Mouse (Mus musculus) cerebellum, adult 18-20 months (tissue): ENCODE measurements around the gene Ppil1.
A peak's percentile ranks its signal among the peaks of the same experiment; 100 is the strongest.
"Not testable (repeated sequence)": the region's sequence is repeated elsewhere in the genome, so short reads cannot be mapped to it uniquely, and the experiment has no call there.

Source experiments
- DNase-seq, 2 experiments: peaks; one replicate each; pipeline ENCODE4 v3.0.0; 2021

The Ppil1 gene

GRCm38 (mm10) chr17:29280422-29280821 is 16.4 kb upstream of the Ppil1 start:
- no peak for DNase-seq

GRCm38 (mm10) chr17:29273889-29274288 is 9.9 kb upstream of the Ppil1 start:
- DNase-seq, result no peak

- DNase-seq, result no peak
Measured at GRCm38 (mm10) chr17:29273156-29273555, 9.2 kb upstream of the Ppil1 start.

- DNase-seq, result no peak
Measured at GRCm38 (mm10) chr17:29270148-29270698, 6.2 kb upstream of the Ppil1 start.

GRCm38 (mm10) chr17:29269349-29269706 is 5.3 kb upstream of the Ppil1 start:
- no peak for DNase-seq

- DNase-seq, result peak; percentile 95 to 96
Measured at GRCm38 (mm10) chr17:29268682-29269348, 4.8 kb upstream of the Ppil1 start, which contains the start of gene BC004004. Gene BC004004 (plus strand): TSS chr17:29268788.

- DNase-seq, result no peak
Measured at GRCm38 (mm10) chr17:29267931-29268681, 4.1 kb upstream of the Ppil1 start.

- DNase-seq, result not testable (repeated sequence)
Measured at GRCm38 (mm10) chr17:29267040-29267439, 3.1 kb upstream of the Ppil1 start.

- no peak for DNase-seq
Measured at GRCm38 (mm10) chr17:29264760-29265159, 774 bp upstream of the Ppil1 start.

- no peak for DNase-seq
Measured at GRCm38 (mm10) chr17:29263417-29263816, 569 bp downstream of the Ppil1 start.

GRCm38 (mm10) chr17:29262259-29262649 is 1.7 kb downstream of the Ppil1 start:
- DNase-seq, result no peak

GRCm38 (mm10) chr17:29261603-29262258 is 2.3 kb downstream of the Ppil1 start:
- no peak for DNase-seq

- DNase-seq, result no peak
Measured at GRCm38 (mm10) chr17:29260501-29260900, 3.5 kb downstream of the Ppil1 start.

GRCm38 (mm10) chr17:29259489-29259888 is 4.5 kb downstream of the Ppil1 start:
- DNase-seq, result peak; percentile 78 to 87

GRCm38 (mm10) chr17:29258921-29259320 is 5.1 kb downstream of the Ppil1 start:
- DNase-seq, result no peak

- no peak for DNase-seq
Measured at GRCm38 (mm10) chr17:29258025-29258558, 5.9 kb downstream of the Ppil1 start.

GRCm38 (mm10) chr17:29257001-29257511 is 6.9 kb downstream of the Ppil1 start:
- peak in 1 of 2 experiments; percentile 27 for DNase-seq

- DNase-seq, result no peak
Measured at GRCm38 (mm10) chr17:29256507-29256906, 7.5 kb downstream of the Ppil1 start.

GRCm38 (mm10) chr17:29254784-29255183 is 9.2 kb downstream of the Ppil1 start:
- DNase-seq, result not testable (repeated sequence)

- no peak for DNase-seq
Measured at GRCm38 (mm10) chr17:29253684-29254083, 10.3 kb downstream of the Ppil1 start.

- DNase-seq, result no peak
Measured at GRCm38 (mm10) chr17:29253236-29253635, 10.8 kb downstream of the Ppil1 start.

- DNase-seq, result no peak
Measured at GRCm38 (mm10) chr17:29251608-29252390, 12.2 kb downstream of the Ppil1 start.
